Mouse (Mus musculus) ES-CJ7 (cell line): ENCODE measurements around the gene Cryba4.
A peak's percentile ranks its signal among the peaks of the same experiment; 100 is the strongest.

ENCODE experiments used
- DNase-seq: peaks from one replicate; pipeline ENCODE4 v3.0.0; 2011; ENCODE audit warnings: low read depth, low spot score

Cryba4 gene

DNA sequence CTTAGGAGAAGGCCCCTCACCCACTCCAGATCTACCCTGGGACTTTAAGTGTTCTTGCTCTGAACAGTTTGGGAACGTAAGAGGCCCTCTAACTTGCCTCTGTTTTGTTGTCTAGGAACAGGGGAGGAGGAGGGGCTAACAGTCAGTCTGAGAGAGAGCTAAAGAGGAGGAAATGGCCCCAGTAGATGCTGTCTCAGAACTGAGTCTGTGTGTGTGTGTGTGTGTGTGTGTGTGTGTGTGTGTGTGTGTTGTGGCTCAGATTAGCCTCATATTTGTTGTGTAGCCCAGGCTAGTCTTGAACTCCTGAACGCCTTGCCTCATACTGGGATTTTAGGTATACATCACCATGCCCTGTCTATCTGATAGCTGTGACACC lies 34.3 kb upstream of the Cryba4 start:
- no peak for DNase-seq

DNA sequence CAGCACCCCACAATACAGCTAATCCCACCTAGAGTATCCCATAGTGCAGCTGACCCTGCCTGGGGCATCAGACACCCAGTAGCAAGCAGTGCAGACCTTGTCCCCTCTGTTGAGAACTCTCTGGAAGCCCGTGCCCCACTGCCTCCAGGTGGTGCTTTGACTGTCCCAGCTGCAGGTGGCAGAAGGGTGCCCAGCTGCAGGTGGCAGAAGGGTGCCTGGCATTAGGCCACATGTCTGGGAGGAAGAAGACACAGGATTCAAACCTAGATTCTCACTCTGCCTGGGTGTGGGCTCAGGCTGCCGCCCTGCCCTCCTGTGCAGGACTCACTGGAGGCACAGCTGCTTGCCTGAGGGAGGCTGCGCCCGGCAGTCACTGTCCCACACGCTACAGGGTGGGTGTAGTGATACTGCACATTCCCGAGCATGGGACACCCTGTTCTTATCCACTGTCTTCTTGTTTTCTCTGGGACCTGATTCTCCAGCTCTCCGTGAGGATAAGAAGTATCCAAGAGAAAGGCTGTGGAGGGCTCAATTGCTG lies 33.3 kb upstream of the Cryba4 start:
- DNase-seq = no peak

DNA sequence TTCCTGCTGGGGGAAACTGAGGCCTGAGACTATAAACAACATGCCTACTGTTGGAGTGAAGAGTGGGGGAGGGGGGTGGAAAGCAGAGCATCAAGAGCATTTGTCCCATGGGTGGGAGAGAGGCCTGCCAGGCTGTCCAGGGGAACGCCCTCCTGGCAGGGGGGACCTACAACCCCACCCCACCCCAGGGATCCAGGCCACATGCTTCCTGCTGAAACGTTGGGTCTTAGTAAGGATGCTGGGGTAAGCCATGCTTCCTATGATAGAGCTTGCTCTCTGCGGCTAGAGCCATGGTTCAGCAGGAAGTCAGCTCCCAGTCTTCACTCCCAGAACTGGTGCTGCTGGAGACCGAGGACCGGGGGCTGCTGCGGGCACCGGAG lies 31.9 kb upstream of the Cryba4 start:
- no peak for DNase-seq

DNA sequence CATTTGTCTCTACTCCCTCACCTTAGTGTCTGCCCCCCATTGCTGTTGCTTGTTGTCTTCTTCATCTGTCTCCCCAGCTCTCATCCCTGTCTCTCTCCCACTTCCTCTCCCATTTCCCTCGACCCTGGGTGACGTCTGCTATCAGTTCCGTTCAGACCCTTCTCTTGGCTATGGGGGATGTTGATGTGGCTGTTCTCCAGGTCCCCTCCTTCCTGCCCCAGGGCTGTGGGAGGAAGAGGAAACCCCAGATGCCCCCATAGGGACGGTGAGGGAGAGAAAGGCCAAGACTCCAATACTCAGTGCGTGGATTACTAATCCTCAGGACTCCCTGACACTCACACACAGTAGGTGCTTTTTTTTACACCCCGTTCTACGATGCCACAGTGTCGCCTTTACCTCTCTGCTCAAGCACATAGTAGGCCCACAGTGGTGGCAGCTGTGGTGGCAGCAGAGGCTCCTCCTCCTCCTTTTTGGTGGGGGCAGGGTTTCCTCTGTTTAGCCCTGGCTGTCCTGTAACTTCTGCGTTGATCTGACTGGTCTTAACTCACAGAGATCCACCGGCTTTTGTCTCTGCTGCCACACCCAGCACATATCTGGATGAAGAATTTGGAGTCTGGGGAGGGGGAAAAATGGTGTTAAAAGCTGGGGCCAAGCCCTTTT lies 31.4 kb upstream of the Cryba4 start:
- peak; percentile 74 for DNase-seq

DNA sequence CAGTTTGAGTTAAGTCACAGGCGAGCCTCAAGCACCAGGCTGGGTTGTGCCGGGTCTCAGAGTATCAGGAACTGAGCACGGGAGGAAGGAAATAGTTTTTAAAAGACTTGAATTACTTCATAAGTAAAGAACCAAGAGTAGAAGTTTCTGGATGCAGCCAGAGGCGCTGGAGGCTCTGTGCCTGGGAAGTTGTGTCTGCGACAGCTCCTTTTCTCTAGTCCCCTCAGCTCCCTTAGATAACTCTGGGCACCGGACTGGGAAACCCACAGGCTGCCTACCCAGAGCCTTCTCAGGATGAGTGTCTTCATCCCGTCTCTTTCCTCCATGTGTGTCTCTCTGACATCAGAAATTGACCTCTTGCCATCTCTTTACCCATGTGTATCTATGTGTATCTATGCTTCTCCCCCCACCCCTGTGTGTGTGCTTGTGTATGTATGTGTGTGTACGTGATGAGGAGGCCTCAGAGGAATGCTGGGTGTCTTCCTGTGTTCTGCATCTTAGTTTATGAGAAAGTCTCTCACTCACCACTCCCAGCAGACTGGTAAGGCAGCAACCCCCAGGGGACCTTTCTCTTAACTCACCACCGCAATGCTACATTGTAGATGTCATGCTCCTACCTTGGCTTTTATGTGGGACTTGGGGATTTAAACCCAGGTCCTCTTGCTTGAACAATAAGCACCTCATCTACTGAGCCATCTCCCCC lies 30.6 kb upstream of the Cryba4 start:
- no peak for DNase-seq

DNA sequence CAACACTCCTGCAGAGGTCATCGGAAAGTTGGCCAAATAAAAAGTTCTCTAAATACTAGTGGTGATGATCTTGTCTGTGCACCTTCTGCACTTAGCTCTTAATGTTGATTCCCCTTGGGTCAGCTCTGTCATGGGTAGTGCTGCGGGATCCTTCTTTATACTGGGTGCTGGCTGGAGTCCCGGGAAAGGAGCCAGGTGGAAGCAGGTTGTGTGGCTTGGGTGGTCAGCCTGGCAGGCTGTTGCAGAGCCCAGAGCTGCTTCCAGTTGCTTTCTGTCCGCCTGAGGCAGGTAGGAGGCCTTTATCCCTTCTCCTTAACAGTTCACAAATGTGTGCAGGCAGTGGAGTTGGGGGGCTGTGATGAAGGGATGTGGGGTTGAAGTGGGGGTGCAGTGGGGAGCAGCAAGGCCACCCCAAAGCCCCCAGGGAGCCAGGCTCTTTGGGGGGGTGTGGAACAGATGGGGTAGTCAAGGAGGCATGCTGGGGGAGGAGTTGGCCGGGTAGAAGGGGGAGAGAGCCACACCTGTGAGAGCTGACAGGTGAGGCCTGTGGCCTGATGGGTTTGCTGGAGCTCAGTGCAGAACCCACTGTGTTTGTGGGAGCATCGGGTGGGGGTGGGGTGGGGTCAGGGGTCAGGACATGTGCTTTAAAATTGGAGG lies 29.9 kb upstream of the Cryba4 start:
- no peak for DNase-seq

DNA sequence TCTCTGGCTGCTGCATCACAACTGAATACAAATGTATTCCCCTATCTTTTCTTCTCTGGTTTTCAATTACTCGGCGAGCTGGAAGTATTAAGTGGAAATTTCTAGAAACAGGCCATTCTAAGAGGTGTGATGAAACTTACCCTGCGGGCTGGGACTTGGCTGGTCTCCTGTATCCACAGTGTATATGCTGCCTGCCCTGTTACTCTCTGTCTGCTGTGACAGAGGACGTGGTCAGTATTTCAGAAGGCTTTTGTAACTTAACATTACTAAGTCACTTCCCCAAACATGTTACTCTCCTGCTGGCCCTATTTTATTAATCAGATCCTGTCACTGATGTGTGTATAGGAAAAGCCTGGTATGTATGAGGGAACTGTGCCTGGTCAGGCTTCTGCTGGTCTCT lies 29.4 kb upstream of the Cryba4 start:
- no peak for DNase-seq

DNA sequence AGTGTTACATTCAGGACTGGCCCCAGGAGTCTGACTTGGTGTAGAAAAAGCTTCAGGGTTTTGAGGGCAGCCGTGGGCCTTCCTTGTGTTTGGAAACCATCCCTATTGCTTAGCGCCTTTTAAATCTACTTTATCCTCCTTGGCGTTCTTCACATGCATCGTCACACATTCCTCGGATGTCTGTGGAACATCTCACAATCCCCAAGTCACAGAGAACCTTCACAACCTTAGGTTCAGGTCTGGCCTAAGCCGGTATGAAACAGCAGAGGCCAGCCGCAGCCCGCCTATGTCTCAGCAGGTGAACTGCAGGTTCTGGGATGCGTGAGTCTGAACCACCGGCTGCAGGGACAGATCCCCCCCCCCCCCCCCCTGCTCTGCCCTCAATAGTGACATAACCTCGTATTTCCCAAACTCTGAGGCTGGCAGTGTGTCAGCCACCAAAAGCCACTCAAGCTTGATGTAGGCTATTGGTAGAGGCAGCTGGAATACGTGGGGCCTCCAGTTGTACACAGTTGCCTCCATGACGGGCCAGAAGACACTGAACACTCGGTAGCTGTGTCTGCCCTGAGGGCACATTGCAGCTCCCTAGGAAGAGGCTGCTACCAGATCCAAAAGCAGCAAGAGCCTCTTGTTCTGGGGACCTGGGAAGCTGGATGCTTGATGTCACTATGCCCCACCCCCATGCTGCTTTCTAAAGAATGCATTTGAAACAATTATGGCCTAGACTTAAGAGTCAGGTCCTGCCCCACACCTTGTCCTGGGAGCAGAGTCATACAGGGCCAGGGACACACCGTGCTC lies 28.7 kb upstream of the Cryba4 start:
- peak; percentile 84 for DNase-seq

DNA sequence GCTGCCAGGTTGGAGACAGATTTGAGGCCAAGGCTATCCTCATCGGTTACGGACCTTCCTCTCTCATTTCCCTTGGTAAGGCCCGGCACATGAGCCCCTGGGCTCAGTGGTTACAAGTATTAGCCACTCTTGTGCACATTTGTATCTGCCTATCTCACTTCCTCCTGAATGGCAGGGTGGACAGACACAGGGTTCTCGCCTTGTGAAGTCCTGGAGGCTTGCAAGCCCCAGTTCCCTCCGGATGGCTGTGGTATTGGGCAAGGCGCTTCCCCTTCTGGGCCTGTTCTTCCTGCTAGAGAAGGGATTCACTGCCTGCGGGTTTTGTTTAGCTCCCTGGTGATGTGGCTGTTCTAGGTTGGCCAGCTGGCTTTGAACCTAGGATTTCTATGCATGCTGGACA lies 27.8 kb upstream of the Cryba4 start:
- no peak for DNase-seq

DNA sequence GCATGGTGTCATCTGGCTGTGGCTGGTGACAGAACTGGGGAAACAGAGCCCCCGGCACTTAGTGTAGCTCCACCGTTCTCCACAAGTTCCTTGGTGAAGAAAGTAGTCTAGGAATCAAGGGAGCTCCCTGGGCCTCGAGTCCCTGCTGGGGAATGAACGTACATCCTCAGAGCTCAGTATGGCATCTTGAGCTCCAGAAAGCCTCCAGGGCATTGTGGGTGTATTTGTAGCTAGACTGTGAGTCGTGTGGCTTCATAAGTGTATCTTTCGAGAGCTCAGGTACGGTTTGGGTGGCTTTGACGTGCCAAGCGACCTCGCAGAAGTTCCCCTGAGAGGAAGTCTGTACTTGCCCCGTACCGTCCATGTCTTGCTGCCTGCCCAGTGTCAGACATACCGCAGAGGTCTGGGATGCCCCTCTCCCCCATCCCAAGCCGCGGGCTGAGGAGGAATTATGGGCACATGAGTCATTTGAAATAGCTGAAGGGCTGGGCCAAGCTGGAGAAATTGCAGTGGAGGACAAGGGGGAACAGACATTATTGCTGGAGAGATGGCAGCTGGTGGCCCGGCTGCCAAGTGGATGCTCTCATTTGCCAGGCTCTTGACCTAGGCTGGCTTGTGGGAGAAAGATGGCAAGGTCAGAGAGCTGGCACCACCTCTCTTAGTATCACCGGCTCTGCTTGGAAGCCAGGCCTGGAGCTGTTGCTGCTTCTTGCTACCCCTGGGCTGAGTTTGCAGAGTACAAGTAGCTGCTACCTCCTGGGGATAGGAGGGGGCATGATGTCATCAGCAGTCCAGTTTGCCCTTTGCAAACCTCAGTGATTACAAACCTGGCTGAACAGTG lies 27.1 kb upstream of the Cryba4 start:
- DNase-seq = no peak

DNA sequence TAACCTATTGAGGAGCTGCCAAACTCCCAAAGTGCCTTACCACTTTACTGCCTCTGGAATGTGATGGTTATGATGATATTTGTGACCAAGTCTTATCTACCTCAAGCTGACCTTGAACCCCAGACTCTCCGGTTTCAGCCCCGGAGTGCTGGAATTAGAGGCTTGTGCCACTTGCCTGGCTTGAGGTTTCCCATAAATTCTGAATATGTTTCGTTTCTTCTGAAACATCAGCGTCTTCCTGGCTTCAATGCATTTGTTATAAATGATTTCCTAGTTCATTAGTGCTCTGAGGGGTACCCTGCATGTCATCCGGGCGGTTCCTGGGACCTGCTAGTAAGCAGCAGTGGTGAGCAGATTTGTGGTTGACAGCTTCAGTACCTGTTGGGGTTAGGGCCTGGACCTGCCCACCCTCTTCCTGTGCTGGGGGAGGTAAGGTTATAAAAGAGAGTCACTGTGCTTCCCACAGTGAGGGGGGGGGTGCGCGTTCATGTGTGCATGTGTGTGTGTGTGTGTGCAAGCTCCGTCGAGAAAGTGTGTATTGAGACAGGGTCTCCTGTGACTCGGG lies 25.7 kb upstream of the Cryba4 start:
- DNase-seq = no peak

DNA sequence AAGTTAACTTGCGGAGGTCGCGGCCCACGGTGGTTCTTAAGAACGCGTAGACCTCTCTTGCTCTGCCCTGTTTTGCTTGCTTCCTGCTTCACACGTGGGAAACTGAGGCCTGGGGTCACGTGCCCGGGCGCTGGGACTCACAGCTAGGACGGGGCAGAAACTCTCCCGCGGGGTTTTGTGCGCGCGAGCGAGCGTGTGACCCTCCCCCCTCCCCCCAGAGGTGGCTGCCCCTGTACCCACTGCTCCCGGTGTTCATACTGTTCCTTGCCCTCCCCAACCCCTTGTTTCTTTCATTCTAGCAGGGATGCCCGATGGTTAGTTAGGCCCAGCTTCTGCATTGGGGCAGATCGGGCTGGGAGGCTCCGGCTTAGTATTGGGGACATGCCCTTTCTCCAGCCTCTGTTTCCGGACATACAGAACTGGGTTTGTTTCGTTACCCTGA lies 24.6 kb upstream of the Cryba4 start:
- peak; percentile 79 for DNase-seq

DNA sequence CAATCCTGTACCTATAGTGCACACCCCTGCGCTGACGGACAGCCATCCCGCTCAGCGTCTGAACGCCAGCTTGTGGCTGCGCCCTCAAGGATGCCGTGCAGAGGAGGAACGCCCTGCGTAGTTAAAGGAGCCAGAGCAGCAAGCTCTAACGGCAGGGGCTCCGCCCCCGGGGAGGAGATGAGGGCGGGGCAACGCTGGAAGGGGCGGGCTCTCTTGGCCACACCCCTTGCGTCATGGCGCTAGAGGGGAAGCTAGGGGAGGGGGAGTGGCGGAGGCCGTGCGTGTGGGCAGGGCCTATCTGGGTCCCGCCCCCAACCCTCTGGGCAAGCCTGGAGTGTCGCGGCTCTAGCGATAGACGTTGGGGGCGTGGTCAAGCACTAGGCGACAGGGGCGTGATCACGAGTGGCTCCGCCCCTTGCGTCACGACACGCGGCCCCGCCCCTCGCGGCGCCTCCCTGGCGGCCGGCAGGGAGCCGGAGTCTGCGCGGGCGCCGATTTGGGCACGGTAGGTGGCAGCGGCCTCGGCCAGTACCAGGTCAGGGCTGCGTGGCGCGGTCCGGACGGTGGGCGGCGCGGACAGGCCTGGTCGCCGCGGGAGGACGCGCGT lies 24.1 kb upstream of the Cryba4 start, which contains the start of gene Tpst2:
Tpst2 (plus strand) TSS at position 425 of the 607 bp plus-strand sequence.
- DNase-seq = peak; percentile 98

DNA sequence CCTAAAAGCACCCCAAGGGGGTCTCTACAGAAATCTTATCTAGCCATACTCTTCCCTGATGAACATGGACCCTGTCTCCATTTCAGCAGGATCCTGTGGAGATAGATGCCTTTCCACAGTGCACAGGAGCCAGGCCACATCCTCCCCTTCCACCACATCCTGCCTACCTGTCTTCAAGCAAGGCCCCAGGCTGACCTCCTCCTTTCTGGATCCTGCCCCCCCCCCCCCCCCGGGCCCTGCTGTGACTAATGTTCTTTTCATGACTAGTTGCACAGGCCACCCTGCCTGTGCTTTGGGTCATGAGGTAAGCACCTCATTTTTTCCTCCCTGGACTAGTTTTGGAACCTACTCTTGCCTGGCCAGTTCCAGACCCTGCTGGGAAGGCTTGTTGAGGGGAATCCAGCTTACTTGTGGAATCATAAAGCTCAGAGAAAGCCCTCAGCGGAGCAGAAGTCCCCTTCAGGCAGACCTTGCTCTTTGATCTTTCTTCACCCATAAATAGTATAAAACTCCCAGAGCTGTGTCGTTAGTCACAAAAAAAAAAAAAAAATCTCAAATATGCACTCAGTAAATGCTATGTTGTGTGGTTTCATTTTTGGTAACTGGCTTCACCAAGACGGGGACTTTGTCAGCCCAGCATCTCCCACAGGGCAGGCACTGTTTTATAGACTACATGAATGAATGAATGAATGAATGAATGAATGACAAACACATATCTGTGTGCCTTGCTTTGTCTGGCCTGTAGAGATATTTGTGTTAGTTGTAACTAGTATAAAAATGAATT lies 22.9 kb upstream of the Cryba4 start:
- no peak for DNase-seq

DNA sequence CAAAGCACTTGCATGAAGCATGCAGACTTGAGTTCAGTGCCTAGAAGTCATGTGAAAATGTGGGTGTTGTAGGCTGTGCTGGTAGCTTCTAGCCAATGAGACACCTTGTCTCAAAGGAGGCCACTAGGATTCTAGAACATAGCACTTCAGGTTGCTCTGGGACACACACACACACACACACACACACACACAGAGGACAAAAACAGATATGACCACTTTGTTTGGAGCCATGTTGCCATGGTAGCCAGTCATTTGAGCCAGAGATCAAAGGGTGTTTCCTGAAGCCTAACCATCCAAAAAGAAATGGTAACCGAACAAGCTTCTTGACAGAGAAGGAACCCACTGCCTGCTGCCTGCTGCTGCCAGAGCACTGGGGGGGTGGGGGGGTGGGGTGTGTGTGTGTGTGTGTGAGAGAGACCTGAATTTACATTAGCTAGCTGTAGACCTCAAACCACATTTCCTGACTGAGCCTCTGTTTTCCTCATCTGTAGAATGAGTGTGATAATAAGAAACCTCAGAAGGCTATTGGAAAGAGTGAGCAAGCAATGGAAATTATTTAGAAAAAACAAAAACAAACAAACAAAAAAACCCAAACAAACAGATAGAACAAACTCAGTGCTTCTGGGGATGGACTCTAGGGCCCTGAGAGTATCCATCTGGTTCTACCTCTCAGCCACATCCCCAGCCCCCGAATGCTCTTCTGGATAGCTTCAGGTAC lies 21.6 kb upstream of the Cryba4 start:
- DNase-seq = no peak

DNA sequence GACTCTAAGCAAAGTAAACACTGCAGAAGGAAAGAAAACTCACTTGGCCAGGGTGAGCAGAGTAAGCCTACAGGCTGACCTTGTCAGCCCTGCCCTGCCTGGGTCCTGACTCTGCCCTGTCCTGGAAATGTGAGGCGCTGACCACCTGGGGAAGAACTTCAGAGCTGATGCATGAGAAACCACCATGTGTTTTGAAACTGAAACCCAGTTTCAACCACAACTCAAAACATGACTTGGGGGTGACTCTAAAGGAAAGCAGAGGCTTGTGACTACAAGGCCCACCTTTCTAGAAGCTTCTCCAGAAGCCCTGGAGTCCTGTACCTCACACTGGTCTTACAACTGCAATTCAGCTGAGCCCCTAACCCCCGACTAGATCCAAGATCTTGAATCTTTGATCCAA lies 20.6 kb upstream of the Cryba4 start:
- DNase-seq = no peak

DNA sequence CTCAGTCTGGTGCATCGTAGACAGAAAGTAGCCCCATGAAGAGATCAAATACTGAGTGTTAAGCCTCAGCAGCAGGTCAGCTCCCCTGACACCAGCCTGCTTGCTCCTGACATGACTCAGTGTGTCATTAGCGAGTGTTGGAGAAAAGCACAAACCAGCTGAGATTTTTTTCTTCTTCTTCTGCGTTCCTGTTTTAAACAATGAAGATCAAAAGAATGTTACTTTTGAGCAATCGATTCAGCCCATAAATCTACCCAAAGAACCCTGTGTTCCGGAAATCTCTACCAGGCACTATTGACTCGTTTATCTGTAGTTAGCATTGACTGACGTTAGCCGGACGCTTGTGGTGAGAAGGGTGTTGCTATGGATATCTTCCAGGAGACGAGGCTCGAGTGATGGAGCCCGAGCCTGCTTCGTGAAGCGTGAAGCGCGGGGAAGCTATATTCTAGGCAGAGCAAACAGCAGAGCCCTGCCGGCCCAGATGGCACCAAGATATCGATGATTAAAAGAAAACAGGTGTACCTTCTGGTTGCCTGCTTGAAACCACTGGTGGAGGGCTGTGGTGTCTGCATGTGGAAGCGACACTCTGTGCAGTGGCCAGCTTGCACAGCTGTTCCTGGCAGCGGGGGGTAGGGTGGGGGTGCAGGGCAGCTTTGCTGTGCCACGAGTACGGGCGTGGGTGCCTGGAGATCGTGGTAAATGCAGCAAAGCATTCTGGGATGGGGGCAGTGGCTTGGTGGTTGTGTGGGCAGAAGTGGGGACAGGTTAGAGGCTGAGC lies 18.6 kb upstream of the Cryba4 start:
- DNase-seq = no peak
